Mouse (Mus musculus) CH12F3 (cell line): ENCODE results near the gene Adam12.

ENCODE experiments used
- in situ Hi-C: fragments of 300-500 bp; cut with MboI; formaldehyde crosslinking; loops from 2 replicates; pipeline ENCODE4 v1.14.3; 2020; ENCODE audit warnings: low sequenced_read_pairs

The Adam12 gene

DNA sequence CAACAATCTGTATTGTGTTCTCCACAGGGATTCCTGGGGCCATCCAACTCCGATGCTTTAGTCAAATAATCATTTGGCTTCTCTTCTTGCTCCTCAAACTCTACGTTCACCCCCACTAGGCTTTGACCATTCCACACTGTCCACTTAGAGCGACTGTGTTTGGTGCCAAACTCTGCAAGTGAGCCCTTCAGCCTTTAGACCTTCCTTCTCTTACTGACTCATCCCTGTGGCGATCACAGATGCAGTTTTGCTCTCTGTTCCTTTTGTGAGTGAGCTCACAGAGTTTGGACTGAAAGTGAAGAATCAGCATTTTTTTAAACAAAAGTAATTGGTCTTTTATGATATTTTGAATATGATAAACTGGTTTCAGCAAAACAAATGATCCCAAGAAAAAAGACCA is 80.6 kb downstream of the Adam12 start:
- in situ Hi-C loops, result no loop called here

- in situ Hi-C loops, result no loop called here
These were observed 81.6 kb downstream of the Adam12 start for GRCm38 (mm10) chr7:134150305-134150704.

GRCm38 (mm10) chr7:134149351-134149750 is 82.6 kb downstream of the Adam12 start:
- in situ Hi-C loops, result no loop called here

- in situ Hi-C loops, result no loop called here
These were observed 84.4 kb downstream of the Adam12 start for GRCm38 (mm10) chr7:134147561-134147960.

GRCm38 (mm10) chr7:134146821-134147220 is 85.1 kb downstream of the Adam12 start:
- in situ Hi-C loops, result no loop called here

DNA sequence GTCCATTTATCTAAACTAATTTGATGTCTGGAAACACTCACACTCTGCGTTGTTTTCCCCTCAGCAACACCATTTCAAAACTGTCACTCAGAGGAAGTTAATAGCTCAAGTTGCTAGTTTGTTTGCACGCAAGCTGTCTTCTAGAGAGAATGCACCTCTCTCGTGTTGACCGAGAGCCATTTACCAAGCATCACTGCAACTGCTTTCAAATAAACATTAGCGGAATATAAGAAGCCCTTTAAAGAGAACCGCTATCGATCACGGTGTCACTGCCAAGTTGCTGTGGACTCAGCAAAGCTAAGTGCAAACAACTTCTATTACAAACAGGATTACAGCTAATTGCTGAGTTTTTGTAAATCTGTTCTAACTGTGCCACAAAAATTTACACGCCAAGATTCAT is 87.8 kb downstream of the Adam12 start:
- in situ Hi-C loops, result no loop called here

- in situ Hi-C loops, result no loop called here
These were observed 92.5 kb downstream of the Adam12 start for GRCm38 (mm10) chr7:134139291-134139949.

DNA sequence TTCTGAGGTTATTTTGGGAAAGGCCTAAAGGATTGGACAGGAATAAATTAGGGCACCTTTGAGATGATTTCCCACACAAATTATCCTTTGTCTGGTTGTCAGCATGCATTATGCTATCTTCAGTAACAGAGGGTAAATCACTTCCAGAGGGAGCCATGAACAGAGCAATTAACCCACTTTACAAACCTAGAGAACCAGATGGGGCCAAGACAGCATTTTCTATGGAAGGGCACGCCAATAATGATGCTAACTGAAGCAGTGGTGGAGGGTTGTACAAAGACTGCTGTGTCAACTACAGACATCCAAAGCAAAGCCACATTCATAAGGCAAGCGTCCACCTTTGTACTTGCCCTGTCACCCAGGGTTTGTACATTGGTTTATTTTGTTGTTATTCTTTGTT is 99.6 kb downstream of the Adam12 start:
- in situ Hi-C loops, result no loop called here

DNA sequence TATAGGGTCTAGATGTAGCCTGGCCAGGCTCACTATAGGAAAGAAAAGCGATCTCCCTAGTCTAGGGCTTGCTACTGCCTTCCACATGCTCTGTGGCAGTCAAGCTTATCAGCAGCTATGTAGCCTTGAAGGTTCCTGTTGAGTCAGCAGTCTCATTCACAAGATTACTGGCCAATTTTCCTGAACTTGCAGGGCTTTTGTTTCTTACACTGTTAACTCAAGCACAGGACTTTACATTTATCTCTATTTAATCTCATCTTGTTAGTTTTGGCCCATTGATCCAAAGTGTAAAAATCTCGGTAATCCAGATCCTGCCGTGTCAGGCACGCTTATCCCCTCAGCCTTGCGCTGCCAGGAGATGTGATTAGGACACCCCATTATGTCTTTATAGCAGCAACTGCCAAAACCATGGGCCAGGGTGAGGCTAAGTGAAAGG is 103.8 kb downstream of the Adam12 start:
- in situ Hi-C loops, result no loop called here

GRCm38 (mm10) chr7:134121397-134121796 is 110.5 kb downstream of the Adam12 start:
- in situ Hi-C loops, result no loop called here

- in situ Hi-C loops, result no loop called here
These were observed 116.5 kb downstream of the Adam12 start for GRCm38 (mm10) chr7:134115438-134115837.

- in situ Hi-C loops, result no loop called here
These were observed 117.4 kb downstream of the Adam12 start for GRCm38 (mm10) chr7:134114311-134115188.

DNA sequence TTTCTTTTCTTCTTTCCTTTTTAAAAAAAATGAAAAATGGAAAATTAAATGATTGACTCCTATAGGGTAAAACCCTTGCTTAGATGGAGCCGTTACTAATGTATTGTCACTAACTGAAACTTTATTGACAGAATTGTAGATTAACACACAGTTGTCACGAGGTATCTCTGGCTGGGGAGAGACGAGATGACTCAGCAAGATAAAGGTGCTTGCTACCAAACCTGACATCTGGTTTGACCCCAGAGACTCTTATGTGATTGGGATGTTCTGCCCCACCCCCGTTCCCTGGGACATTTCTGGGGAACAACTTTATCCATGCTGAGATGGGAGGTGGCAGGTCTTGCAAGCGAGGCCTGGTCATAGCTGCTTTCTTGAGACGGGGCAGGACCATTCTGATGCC is 118.1 kb downstream of the Adam12 start:
- in situ Hi-C loops, result no loop called here

GRCm38 (mm10) chr7:134110116-134110515 is 121.8 kb downstream of the Adam12 start:
- in situ Hi-C loops, result no loop called here

GRCm38 (mm10) chr7:134107849-134108248 is 124.1 kb downstream of the Adam12 start:
- in situ Hi-C loops, result no loop called here

- in situ Hi-C loops, result no loop called here
These were observed 132.9 kb downstream of the Adam12 start for GRCm38 (mm10) chr7:134099010-134099409.

DNA sequence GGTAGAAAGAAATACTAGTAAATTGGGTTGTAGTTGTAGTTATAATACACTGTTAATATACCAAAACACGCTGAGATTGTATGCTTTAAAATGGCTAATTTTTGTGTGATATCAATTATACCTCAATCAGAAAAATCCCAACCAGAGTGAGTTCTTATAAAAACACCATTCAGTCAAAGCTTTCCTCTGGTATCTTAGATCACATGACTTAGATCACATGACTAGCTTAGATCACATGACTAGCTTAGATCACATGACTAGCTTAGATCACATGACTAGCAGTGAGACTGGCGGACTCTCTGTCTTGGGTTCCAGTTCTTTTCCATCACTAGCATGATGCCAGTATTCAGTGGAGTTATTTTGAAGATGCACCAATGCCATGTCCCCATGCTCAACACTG is 134.1 kb downstream of the Adam12 start:
- in situ Hi-C loops, result no loop called here

GRCm38 (mm10) chr7:134093871-134094270 is 138.1 kb downstream of the Adam12 start:
- in situ Hi-C loops, result no loop called here

DNA sequence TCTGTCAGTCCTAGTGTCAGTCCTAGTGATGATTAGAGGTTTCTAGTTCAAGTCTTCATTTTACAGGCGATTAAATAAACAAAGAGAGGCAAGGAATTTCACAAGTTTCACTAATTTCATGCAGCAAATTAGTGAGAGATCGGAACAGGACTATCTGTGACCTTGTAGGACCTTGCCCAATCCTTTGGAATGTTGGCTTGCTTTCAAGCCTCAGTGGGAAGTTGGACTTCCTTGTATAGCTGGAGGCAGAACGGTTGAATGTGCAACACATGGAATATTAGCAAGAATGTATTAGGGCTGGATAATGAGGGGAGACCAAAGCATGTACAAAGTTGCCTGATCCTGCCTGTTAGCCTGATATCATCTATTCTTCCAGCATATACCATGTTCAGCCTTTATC is 141.2 kb downstream of the Adam12 start:
- in situ Hi-C loops, result no loop called here

GRCm38 (mm10) chr7:134090256-134090655 is 141.7 kb downstream of the Adam12 start:
- in situ Hi-C loops, result no loop called here

DNA sequence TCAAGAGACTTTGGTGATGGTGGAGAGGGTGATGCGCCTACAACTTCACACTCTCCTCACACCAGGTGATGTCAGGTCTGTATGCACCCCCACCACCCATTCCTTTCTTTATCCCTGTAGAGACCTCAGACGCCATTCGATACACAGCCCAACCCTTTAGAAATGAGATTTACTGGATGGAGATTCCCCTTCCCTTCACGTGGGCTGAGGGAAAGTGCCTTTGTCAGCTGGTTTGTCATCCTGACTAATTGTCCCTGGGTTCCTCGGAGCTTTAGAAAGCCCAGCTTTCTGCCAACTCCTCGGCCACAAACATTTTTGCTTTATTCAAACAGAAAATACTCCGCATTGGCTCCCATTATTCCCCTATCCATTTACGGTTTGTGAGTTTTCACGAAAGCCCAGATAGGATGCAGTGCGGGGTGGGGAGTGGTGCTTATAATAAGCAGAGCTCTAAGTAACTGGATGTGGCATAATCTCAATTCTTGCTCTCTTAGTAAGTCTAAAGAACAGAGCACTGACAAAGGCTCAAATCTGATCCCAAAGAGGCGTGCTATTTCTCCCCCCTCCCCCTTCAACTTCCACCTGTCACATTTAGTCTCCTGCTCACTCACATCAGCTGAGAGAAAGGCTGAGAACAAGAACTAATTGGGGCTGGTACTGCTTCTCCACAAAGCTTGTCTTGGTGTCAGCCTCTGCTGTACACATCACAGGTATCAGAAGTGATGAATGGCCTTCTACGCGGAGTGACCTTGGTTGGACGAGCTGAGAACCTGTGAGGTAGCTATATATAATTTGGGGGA is 143.2 kb downstream of the Adam12 start:
- in situ Hi-C loops, result no loop called here
